Mouse (Mus musculus): ENCODE measurements around the gene Slc25a10.

- no peak for TF ChIP-seq FLI1 (IDR thresholded peaks at IDR 0.05; ENCODE audit: low read length)
- TF ChIP-seq GATA1 (IDR thresholded peaks at IDR 0.05; ENCODE audit: borderline replicate concordance, low read length), result no peak
Observed at GRCm38 (mm10) chr11:120530085-120530964, 38.7 kb downstream of the Slc25a10 start, which contains the start of gene Gcgr.
